Mouse (Mus musculus) right cerebral cortex, adult 2 months (tissue): Measurements from ENCODE around the gene Gm49387.

ENCODE experiments used
- DNase-seq, 2 experiments: peaks; one replicate each; pipeline ENCODE4 v3.0.0; 2021 to 2022; ENCODE audit warnings: low spot score in 2 of 2

Gene Gm49387

DNA sequence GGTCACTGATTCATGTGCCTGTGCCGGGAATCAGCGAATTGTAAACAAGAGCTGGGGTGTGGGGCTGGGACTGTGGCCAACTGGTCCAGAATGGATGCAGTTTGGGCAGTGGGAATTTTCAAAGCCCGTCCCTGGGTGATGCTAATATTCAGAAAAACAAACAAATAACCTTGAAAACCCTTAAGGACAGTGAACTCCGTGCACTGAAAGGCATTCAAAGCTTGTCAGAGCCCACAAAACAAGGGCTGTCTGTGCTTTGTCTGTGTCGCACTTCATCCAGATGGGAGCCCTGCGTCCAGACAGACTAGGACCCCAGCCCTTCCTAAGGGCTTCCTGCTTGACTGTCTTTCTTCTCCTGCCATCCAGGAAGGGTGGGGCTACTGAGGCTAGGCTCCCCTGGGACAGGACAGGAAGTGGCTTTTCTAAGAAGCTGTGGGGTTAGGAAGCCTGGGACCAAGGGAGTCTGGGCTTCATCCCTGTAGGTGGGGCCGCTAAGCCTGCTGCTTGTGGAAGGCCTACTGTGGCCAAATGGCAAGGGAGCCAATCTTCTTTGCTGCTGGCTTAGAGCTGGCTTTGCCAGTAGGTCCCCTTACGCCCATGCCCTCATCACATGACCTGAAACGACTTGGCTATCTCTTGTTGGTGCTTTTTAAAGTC, 22.0 kb upstream of the Gm49387 start:
- DNase-seq, result peak; percentile 35 to 56

DNA sequence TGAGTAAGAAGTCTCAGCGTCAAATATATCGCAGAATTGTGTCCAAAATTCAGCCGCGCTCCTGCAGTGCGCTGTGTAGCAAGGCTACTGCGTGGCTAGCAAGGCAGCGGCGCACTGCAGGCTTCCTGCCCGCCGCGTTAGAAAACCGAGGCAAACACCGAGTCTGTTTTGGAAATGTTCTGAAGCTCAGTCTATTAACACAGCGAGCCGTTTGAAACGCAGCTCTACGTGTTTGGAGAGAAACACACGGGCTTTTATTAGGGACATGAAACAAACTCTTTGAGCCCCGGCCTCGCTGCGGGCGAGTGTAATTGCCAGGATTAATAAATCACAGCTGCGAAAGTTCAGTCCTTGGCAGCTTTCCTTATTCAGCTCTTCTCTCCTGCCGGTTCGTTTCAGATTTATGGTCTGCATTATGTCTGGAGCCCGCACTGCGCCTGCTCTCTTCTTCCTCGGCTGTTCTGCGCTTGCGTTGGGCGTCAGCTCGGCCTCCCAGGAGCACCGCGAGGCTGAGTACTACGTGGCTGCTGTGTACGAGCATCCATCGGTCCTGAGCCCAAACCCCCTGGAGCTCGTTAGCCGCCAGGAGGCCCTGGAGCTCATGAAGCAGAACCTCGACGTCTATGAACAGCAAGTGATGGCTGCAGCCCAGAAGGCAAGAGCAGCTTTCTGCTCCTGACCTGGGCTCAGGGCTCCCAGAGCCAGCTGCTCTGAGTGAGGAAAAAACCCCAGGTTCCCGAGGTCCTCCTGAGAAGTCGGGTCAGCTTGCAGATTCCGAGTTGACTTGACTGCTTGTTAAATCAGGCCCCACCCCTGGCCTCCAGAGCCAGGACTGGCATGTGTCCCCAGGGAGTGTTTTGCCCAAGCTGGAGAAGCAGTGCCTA, 21.2 kb upstream of the Gm49387 start:
- peak; percentile 89 to 92 for DNase-seq

DNA sequence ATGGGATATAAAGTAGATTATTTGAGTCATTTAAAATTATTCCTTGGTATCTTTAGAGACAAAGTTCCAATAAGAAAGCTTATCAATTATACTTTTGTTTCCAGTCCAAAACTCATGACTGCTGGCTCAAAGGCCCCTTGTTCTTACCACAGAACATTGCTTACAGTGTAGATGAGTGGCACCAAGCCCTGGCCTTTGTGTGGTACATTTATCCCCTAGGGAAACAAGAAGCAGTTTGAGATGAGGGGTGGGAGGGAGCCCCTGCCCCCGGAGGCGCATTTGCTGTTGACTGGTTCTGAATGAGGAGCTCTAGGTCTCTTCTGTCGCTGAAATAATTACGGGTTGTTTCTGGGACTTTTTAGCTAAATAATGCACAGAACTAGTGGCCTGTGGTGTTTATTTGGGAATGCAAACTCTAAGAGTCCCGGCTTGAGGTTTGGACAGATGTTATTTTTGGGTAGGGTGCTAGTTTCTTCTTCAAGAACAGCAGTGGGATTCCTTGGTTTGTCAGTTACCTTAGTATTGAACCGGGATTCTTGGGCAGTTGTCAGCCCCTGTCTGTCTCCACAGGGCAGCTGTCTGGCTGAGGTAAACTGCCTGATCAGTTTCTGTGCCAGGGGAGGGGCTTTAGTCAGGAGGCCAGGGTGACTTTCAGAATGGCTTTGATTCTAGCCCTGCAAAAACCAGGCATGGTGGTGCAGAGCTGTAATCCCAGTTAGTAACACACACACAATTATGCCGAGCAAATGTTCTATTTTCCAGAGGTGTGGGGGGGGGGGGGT, 19.8 kb upstream of the Gm49387 start:
- DNase-seq, result peak in 1 of 2 experiments; percentile 13

DNA sequence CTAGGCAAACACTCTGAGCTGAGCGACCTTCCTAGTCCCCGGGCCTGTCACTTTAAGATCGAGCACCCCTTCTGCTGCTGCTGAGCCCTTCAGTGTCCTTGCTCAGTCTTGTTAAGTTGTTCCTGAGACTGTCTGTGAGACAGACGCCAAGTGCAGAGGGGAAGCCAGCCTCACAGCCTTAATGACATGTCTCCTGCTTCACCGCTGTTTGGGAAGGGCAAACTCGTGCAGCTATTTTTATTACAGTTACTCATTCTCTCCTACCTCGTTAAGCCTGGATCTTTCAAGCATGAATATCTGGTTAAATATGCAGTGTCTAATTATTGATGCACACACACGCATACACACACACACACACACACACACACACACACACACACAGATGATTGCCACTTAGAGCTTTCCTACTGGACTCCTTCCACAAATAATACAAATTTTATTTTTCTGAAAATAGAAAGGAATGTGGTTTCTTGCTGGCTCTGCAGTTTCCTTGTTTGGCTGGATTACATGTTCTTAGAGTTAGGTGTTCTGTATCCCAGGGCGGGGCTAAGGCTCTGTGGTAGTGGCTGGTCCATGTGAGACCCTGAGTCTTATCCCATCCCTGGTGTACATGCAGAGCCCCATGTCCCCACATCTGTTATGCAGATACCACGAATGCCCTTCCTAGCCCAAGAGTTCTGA, 19.0 kb upstream of the Gm49387 start:
- DNase-seq, result peak; percentile 29 to 34

DNA sequence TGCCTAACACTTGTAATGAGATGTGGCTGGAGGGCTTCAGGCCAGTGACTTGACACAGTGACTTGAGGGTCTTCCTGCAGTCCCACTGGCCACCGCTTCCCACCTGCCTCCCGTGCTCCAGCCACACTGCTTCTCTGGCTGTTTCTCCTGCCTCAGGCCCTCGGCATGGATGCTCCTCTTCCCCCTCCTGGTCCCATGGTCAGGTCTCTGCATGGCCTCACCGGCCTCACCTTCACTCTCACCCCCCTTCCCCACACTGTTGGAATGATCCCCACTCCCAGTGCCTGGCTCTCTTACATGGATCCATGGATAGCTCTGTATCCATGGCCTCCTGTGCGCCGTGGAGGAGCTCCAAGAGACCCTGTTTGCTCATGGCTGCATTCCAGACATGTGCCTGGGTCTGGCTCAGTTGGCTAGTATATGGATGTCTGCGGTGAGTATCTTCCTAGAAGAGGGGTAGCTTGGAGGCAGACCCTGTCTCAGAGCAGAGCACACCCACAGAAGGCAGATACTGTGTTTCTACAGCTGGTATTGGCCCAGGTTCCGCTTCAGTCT, 17.5 kb upstream of the Gm49387 start:
- DNase-seq, result no peak

DNA sequence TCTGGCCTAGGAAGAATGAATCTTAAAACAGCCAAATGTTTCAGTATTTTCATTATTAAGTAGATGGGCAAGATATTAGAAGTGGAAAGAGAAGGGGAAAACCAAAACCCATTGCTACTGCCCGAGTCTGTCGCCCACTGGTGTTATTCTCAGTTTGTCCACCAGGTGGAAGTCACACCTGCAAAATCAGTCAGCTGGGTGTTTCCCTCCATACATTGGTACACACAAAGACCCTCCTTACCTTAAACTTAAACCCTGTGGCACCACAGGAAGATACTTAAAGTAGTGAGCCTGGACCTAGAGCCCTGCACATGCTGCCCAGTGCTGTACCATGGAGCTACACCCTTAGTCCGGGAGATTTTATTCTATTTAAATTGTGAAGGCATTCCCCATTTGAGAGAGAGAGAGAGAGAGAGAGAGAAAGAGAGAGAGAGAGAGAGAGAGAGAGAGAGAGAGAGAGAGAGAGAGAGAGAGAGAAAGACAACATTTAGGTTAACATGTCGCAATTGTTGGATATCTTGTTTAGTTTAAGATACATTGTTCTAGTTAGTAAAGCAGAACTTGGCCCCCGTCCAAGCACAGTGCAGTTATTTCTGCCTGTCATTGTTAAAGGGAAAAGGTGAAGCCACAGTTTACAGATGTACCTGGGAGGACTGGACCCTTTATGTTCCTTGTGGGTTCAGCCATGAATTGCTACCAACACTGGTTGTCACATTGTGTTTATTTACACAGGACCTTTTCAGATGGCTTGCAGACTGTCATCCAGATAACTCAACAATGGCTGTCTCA, 16.4 kb upstream of the Gm49387 start:
- DNase-seq, result peak; percentile 86 to 87

DNA sequence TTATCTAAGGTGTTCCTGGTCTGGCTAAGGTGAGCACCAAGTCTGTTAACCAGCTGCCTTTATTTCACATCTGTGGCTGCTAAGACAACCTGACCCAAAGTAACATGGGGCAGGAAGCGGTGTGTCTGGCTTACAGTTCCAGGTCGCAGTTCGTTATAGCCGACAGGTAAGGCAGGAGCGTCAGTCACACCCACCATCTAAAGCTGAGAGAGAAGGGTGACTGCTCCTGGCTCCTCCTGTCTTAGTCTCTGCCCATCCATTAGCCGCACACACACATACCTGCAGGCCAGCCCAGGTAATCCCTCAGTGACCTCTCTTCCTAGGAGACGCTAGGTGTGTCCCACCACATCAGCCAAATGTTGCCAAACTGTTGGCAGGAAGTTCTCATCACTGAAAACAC, 15.7 kb upstream of the Gm49387 start:
- no peak for DNase-seq

DNA sequence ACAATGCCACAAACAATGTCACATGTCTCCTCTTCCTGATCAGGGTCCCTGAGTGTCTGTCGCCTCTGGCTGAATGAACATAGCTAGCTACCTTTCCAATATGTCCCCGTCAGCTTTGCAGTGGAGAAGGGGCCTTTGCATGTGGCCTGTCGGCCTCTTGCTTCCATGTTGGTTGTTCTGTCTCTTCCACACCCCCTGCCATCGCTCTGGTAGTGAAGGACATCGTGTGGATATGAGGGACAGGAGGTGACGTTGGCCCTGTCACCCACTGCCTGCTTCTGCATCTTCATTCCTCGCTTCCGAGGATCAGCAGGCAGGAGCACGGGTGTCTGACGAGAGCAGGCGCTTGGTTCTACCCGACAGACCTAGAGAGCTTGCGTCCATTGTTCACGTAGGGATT, 14.7 kb upstream of the Gm49387 start:
- DNase-seq, result no peak

DNA sequence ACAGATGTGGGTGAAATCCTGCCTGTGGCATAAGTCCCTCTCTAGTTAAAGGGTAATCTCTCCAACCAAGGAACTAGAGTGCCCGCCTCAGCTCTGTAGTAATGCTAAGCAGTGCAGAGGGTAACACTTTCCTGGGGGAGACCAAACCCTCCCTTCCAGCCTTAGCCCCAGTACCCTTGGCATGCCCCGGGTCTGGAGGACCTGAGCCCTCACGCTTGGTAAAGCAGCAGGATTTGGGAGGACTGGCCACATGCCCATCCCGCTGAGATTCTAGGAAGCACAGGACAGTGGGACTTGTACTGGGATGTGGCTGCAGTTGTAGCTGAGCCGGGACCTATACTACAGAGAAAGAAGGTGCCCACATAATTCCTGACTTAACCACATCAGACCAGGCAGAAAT, 14.1 kb upstream of the Gm49387 start:
- DNase-seq, result no peak

DNA sequence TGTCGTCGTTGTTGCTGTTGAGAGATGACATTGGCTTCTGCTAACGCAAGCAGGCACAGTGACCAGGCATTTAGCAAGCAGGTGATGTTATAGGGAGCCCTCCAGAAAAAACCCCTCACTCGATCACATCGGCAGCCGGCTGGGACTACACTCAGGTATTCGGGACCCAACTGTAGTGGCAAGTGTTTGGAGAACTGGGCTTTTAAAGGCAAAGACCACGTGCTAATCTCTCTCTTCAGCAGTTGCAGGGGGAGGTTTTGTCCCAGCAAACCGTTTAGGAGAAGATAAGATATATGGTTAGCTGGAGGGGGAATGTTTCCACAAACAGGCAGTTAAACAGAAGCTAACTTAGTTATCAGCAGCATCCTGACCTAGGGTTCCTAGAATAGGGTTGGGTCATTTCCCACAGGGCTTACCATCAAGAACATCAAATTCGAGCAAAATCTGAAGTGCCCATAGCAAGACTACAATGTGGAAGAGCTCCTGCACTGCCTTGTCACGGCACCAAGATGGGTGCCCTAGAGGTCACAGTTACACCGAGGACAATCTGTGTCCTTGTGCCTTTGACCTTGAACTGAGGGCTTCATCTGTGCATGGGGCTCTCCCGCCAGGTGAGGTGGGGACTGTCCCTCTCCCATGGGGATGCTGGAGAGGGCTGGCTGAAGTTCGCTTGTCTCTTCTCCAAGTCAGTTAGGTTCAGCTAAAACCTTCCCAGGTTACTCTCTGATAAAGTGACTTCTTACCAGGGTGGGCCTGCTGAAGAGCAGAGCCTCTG, 12.6 kb upstream of the Gm49387 start:
- DNase-seq, result no peak

DNA sequence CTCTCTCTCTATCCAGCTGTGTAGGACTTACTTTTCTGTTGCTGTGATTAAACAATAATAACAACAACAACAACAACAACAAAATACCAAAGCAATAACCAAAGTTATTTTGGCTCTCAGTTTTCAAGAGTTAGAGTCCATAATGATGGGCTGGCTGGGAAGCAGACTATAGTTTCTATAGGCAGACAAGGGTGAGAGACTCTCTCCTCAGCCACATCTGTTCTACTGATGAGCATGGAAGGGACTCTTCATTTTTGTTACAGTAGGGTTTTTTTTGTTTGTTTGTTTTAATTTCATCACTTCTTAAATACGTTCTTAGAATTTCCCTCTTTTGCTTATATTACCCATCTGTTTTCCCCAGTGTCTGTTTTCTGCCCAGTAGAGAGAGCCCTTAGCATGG, 11.9 kb upstream of the Gm49387 start:
- no peak for DNase-seq

DNA sequence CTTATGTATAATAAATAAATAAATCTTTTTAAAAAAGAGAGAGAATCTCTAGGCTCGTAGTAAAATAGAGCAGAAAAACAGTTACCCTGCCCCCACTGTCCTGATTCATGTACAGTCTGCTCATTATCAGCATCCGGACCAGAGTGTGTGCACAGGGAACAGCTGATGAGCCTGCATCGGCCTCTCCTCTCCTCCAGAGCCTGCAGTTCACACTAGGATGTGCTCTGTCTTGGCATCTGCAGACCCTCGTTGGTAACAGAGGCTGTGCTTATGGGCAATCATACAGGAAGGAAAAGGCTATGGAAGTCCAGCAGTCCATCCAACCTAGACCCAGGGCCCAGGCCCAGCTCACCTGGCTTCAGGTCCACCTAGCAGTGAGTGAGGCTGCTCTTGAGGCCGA, 11.4 kb upstream of the Gm49387 start:
- DNase-seq, result no peak

DNA sequence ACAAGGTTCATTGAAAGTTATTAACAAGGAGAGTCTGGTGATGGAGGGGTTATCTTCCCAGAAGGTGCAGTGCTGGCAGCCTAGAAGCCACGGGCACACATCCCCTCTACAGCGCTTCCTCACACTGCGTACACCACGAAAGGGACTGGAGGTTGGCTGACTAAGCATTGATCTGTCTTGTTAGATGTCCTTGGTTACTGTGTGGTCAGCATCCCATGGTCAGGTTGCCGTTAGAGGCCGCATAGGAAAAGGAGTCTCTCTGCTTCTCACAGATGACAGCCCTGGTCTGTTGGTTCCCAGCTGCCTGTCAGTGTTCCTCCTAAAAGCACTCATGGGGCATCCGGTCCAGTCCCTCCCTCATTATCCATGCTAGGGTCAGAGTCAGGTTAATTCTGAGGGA, 10.5 kb upstream of the Gm49387 start:
- DNase-seq, result no peak

DNA sequence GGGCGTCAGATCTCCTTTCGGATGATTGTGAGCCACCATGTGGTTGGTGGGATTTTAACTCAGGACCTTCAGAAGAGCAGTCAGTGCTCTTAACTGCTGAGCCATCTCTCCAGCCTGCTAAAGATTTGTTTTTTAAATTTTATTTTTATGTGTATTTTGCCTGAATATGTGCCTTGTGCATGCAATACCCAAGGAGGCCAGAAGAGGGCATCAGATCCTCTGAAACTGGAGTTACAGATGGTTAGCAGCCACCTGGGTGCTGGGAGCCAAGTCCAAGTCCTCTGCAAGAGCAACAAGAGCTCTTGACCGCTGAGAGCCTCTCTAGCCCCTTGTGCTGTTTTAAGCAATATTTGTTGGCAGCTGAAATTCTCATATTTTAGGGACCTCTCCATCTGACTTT, 9.7 kb upstream of the Gm49387 start:
- no peak for DNase-seq

DNA sequence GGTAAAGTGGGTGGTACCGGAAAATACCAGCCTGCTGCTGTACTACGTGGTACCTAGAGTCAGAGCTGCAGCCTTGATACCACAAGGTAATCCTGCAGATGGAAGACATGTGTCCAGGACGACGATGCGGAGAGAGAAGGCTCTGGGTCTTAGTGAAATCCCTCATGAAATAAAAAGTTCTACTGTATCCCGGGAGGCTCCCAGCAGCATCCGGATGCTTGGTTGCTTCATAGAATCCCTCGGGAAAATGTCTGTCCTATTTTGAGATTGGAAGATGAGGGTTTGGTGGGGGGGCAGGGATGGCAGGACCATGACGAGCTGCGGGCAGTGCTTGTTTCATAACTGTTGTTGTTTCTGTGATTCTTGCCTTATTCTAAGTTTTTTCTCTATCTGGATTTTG, 7.3 kb upstream of the Gm49387 start:
- DNase-seq, result no peak

DNA sequence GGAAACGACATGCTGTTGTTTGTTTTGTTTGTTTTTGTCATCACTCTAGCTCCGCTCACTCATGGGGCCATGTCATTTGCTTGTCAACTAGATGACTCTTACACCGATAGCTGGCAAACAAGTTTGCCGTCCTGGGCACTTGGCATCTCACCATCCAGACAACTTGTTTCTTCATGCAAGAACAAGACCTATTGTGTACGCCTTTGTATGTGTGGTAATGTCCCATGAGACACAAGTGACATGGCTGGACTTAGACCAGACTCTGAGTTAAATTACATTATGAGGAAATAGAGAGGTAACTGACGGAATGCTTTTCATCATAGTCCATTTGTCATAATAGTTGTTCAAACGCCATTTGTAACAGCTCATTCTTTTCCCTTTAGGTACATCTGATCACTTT, 5.2 kb upstream of the Gm49387 start:
- DNase-seq, result no peak

DNA sequence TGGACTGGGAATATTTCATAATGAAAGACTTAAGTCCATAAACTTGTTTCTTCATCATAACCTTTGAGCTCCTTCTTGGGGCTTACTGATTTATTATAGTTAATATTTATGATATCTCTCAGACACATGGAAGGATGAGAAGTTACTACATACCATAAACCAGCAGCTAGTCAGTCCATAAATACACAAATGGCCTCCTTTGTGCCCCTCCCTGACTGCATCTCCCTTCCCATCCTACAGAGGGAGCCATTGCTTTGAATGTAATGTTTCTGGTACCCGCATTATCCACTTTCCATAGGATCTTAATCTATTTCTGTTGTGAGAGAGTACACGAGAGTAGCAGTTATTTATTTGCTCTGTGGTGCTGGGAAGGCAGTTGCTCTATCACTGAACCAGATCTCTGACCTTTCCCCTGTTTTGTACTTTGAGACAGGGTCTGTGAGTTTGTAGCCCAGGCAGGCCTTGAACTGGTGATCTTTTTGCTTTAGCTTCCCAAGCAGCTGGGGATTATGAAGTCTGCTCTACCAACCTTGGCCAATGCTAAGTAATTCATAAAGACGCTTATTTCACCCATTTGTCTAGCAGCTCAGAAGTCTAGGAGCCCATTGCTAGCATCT, 4.4 kb upstream of the Gm49387 start:
- DNase-seq, result no peak

DNA sequence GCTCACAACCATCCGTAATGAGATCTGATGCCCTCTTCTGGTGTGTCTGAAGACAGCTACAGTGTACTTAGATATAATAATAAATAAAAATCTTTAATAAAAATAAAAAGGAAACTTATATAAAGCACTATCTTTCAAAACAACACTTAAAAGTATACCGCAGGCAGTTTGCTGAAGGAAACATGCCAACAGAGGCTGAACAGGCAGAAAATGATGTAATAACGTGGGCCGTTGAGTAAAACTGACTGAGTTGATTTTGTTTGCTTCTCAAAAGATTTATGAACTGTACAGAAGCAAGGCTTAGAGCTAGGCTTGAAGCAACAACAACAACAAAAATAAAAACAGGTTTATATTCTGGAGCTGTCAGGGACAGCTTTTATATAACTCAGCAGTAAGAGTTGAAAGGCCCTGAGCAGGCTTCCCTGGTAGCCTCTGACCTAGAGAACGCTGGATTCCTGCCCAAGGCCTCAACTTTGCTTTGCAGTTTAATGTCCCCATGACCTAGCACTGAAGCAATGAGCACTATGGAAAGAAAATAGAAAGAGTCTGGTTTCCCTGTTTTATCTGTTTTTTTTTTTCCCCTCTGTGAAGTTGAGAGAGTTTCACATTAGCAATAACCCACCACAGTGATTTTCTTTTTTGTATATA, 3.6 kb upstream of the Gm49387 start:
- DNase-seq, result no peak

DNA sequence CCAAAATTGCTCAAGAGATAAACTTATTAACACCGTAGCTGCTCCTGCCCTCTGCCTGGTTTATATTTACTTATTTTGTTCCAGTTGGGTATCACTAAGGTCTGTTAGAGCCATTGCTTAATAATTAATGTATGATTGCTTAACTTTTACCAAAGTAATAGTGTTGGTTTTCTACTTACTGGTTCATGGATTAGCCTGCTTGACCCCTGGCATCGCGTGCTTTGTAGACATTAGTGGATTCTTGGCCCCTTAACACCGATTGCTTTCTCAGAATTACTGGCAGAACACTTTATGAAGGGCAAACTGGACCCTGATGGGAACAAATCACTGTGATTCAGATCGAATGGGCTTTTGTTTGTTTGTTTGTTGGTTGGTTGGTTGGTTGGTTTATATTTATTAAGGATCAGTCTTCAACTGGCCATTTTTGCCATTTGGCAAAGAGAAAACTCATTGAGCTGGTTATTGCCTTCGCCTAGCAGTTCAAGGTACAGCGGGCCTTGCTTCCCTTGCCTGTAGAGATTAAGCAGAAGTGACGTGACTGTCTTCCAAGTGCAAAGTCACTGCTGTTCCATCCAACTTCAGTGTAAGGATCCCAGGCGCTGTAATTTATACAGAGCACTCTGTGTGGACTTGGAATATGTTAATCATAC, 953 bp upstream of the Gm49387 start:
- no peak for DNase-seq
